Mouse (Mus musculus) intestine, embryonic 16.5 days (tissue): Measurements from ENCODE around the gene Olfr690. TPM values are rescaled to one million over a fixed set of nuclear protein-coding genes. Genes with fewer than 3 reads are reported as not detected.

Experiments used
- ATAC-seq: fragments of 200-750 bp; cut with Nextera tagmentation; 2 replicates; pipeline ENCODE4 v1.8.0; 2017; ENCODE audit warnings: moderate TSS enrichment, moderate library complexity
- H3K27ac ChIP-seq: fragments of 300-500 bp; sonication (generic); 2 replicates; pipeline ENCODE4 v1.5.1; 2014; ENCODE audit warnings: mild to moderate bottlenecking, low read length
- H3K27me3 ChIP-seq: fragments of 300-500 bp; sonication (generic); replicated peaks from 2 replicates; pipeline ENCODE4 v1.6.1; 2014; ENCODE audit warnings: low read length, control low read depth, mixed read lengths; ENCODE audit not compliant: control insufficient read depth, insufficient read depth
- H3K36me3 ChIP-seq: fragments of 300-500 bp; sonication (generic); 2 replicates; pipeline ENCODE4 v1.6.1; 2014; ENCODE audit warnings: low read length, control low read depth; ENCODE audit not compliant: control insufficient read depth, insufficient read depth
- H3K4me1 ChIP-seq: fragments of 300-500 bp; sonication (generic); 2 replicates; pipeline ENCODE4 v1.6.1; 2014; ENCODE audit warnings: low read length, control low read depth, mixed read lengths; ENCODE audit not compliant: control insufficient read depth, insufficient read depth
- H3K4me2 ChIP-seq: fragments of 300-500 bp; sonication (generic); 2 replicates; pipeline ENCODE4 v1.6.1; 2014; ENCODE audit warnings: low read depth, low read length, control low read depth
- H3K4me3 ChIP-seq: fragments of 300-500 bp; sonication (generic); 2 replicates; pipeline ENCODE4 v1.5.1; 2014; ENCODE audit warnings: mild to moderate bottlenecking, low read length
- H3K9ac ChIP-seq: fragments of 300-500 bp; sonication (generic); 2 replicates; pipeline ENCODE4 v1.6.1; 2014; ENCODE audit warnings: low read depth, low read length
- H3K9me3 ChIP-seq: fragments of 300-500 bp; sonication (generic); 2 replicates; pipeline ENCODE4 v1.6.1; 2016; ENCODE audit warnings: low read length, control low read depth; ENCODE audit not compliant: control insufficient read depth
- WGBS: fragments of 180-500 bp; shearing (Covaris S2); extraction: QIAGEN DNeasy Blood & Tissue Kit; methylation state at CpG from one replicate; pipeline ENCODE4 v1.1.7; 2014; 5-methylcytosine and 5-hydroxymethylcytosine counted together
- polyA plus RNA-seq: library from polyadenylated mRNA; unstranded; fragments of >200 nt; fragmentation: Nextera tagmentation; extraction: Ambion mirVana; gene quantifications from 2 replicates; pipeline ENCODE4 v1.2.1, GENCODE M21; 2015

The Olfr690 gene
- polyA plus RNA-seq: not detected in 2 replicates

DNA sequence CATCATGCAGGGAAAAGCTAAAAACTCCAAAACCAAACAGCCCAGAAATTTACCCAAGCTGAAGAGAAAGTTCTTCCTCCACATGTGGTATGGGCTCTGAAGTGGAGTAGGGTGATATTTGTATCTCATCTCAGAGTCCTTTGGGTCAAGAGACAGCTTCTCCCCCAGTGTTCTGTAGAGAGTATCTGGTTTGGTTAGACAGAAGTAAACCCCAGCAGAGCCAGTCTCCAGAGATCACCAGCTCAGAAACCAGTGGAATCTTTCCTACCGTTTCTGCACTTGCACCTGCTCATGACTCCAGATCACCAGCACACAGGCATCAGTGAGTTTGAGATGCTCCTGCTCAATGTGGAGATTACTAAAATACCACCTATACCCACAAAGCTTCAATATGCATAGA lies at the start of gene Olfr690:
Gene Olfr690 (minus strand): TSS at position 101 of the 400 bp plus-strand sequence.
- no peak within 1 kb of the TSS for H3K9ac ChIP-seq
- no peaks in the 10 kb centered on the region for H3K4me1 ChIP-seq
- 76% methylated on average over 1 of the region's 1 CpGs for WGBS
- H3K4me3 ChIP-seq: no peak within 1 kb of the TSS
- H3K27ac ChIP-seq: no peak within 1 kb of the TSS
- no peaks in the 10 kb centered on the region for H3K9me3 ChIP-seq
- no peak within 1 kb of the TSS for H3K4me2 ChIP-seq
- no peaks in the 10 kb centered on the region for H3K27me3 ChIP-seq
- no peak for ATAC-seq
- no peaks in the 10 kb centered on the region for H3K36me3 ChIP-seq

DNA sequence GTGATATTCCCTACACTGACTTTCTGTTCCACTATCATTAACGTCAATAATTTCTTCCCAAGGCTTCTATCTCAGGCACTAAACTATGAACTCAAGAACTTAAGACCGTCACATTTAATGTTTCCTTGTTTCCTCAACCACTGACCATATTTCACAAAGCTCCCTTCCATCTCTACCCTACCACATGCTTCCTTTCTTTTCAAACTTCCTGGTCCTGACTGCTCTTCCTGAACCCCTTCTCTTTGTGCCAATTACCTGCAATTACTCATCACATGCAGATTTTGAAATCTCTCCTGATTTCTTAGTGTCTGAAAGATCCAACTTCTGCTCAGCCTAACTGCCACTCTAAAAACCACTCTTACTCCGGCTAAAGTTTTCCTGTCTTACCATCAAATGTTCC lies 46.4 kb upstream of the Olfr690 start:
- H3K27ac ChIP-seq: no peak overlapping the region
- H3K27me3 ChIP-seq: no peaks in the 10 kb centered on the region
- WGBS: 92% methylated on average over 3 of the region's 3 CpGs
- H3K36me3 ChIP-seq: peaks cover 30% of the 10 kb centered on the region
- no peaks in the 10 kb centered on the region for H3K4me1 ChIP-seq
- no peak for ATAC-seq
- no peaks in the 10 kb centered on the region for H3K9me3 ChIP-seq
- H3K4me3 ChIP-seq: no peak overlapping the region
- H3K4me2 ChIP-seq: no peak overlapping the region
- H3K9ac ChIP-seq: no peak overlapping the region

DNA sequence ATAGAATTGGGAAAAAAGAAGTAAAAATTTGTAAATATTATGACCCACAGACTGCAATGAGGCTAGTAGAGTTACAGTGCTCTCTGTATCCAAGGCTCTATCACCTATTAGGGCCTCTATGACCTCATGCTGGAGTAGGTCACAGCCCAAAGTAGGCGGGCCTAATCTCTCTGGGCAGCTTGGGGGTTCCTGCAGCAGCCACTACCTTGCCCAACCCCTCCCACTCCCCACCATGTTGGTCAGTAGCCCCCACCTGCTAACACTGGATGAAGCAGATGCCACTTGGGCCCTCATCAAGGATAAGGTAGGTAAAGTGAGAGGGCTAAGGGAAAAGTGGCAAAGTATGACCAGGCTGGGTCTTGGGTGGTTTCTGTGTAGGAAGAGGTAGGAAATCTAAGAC lies 41.0 kb upstream of the Olfr690 start, which contains the start of gene Gm5901:
Gene Gm5901 (plus strand): TSS at position 173 of the 400 bp plus-strand sequence.
- no peak within 1 kb of the TSS for H3K4me3 ChIP-seq
- H3K36me3 ChIP-seq: 0 out of 2 replicates have a peak, but pooled peaks cover 16% of the 10 kb centered on the region
- H3K4me2 ChIP-seq: no peak within 1 kb of the TSS
- 79% methylated on average over 1 of the region's 1 CpGs for WGBS
- no peaks in the 10 kb centered on the region for H3K27me3 ChIP-seq
- H3K9ac ChIP-seq: no peak within 1 kb of the TSS
- ATAC-seq: no peak
- no peaks in the 10 kb centered on the region for H3K9me3 ChIP-seq
- H3K27ac ChIP-seq: no peak within 1 kb of the TSS
- no peaks in the 10 kb centered on the region for H3K4me1 ChIP-seq

DNA sequence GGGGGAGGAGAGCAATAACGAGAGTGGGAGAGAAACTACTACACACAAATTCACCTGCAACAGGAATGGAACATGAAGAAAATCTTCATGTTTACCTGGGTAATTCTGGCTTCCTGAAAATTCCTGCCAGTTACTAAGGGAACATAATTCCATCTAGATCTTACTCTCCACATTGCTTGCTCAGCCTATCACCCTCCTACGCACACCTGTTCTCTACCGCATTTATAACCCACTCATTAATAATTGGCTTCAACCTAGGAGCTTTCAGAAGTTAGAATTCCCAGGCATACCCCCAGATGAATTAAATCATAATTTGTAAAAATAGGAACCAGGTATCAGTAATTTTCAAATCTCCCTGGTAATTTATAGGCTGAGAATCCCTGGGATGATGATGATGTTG lies 40.1 kb upstream of the Olfr690 start:
- no peaks in the 10 kb centered on the region for H3K4me1 ChIP-seq
- H3K4me2 ChIP-seq: no peak overlapping the region
- WGBS: 92% methylated on average over 3 of the region's 3 CpGs
- no peaks in the 10 kb centered on the region for H3K9me3 ChIP-seq
- H3K9ac ChIP-seq: no peak overlapping the region
- H3K4me3 ChIP-seq: no peak overlapping the region
- no peak overlapping the region for H3K27ac ChIP-seq
- 0 out of 2 replicates have a peak, but pooled peaks cover 13% of the 10 kb centered on the region for H3K36me3 ChIP-seq
- H3K27me3 ChIP-seq: no peaks in the 10 kb centered on the region
- ATAC-seq: no peak

DNA sequence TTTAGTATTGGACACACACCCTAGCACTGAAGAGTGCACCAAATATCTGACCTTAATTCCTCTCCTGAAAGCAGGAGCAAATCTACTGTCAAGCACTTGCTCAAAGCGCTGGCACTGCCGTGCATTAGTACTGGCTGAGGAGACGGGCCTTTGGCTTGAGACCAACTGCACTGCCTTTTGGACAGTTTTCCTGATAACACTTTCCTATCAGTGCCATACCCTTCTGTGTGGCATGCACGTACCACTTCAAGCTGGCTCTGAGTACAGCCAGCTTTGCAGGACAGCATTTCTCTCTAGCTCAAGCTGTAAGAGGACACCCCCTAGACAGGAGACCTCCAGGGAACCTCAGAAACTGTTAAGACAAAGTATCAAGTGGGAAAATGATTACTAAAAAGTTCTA lies 39.6 kb upstream of the Olfr690 start:
- H3K9ac ChIP-seq: no peak overlapping the region
- H3K4me3 ChIP-seq: no peak overlapping the region
- no peaks in the 10 kb centered on the region for H3K27me3 ChIP-seq
- 85% methylated on average over 4 of the region's 4 CpGs for WGBS
- no peaks in the 10 kb centered on the region for H3K9me3 ChIP-seq
- no peak overlapping the region for H3K27ac ChIP-seq
- ATAC-seq: no peak
- no peak overlapping the region for H3K4me2 ChIP-seq
- no peaks in the 10 kb centered on the region for H3K4me1 ChIP-seq
- 0 out of 2 replicates have a peak, but pooled peaks cover 11% of the 10 kb centered on the region for H3K36me3 ChIP-seq

DNA sequence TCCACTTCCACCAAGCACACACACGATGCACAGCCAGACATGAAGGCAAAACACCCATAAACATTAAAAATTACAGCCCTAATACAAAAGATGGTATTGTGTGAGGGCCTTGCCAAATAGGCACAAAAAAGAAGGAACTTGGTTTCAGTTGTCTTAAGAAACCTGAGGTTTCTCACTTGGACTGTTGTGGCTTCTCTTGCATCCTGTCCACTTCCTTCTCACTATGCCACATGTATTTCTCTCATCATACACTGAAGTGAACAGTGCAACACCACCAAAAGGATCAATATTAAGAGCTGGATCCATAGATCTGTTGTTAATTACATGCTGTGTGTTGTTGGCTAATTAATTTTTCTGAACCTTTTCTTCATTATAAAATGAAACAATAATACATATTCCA lies 39.0 kb upstream of the Olfr690 start:
- no peaks in the 10 kb centered on the region for H3K4me1 ChIP-seq
- ATAC-seq: no peak
- 88% methylated on average over 1 of the region's 1 CpGs for WGBS
- no peak overlapping the region for H3K27ac ChIP-seq
- H3K27me3 ChIP-seq: no peaks in the 10 kb centered on the region
- no peak overlapping the region for H3K9ac ChIP-seq
- H3K9me3 ChIP-seq: no peaks in the 10 kb centered on the region
- H3K4me3 ChIP-seq: no peak overlapping the region
- 0 out of 2 replicates have a peak, but pooled peaks cover 6% of the 10 kb centered on the region for H3K36me3 ChIP-seq
- H3K4me2 ChIP-seq: no peak overlapping the region

DNA sequence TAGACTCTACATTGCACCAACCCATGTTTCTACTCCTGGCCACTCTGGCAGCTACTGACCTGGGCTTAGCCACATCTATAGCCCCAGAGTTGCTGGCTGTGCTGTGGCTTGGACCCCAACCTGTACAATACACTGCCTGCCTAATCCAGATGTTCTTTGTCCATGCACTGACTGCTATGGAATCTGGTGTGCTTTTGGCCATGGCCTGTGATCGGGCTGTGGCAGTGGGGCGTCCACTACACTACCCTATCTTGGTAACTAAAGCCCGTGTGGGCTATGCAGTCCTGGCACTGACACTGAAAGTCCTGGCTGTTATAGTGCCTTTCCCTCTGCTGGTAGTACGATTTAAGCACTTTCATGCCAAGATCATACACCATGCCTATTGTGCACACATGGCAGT lies 34.6 kb upstream of the Olfr690 start:
- Histone ChIP-seq H3K9ac (no peak overlapping the region), H3K4me1 (no peaks in the 10 kb centered on the region), H3K9me3 (no peaks in the 10 kb centered on the region), H3K27ac (no peak overlapping the region), H3K4me2 (no peak overlapping the region), H3K4me3 (no peak overlapping the region), H3K36me3 (no peaks in the 10 kb centered on the region), H3K27me3 (no peaks in the 10 kb centered on the region)
- ATAC-seq: no peak
- WGBS: 90% methylated on average over 4 of the region's 4 CpGs

DNA sequence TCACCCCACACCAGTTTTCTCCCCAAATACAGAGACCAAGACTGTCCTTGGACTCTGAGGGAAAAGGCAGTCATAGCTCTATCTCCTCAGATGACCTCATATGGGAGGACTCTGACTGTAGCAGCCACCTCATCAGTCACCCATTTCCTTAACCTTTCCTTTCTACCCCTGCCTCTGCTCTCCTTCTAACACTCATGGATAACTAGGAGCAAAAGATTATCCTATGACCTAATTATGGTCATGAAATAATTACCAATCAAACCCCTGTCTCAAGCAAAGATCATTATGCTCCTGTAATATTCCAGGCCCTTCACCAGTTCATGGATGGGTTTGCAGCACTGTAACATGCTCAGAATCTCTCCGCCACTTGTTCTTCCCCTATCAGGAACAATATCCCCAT lies 34.0 kb upstream of the Olfr690 start, which contains the start of gene Olfr692:
Gene Olfr692 (plus strand): TSS at position 301 of the 400 bp plus-strand sequence.
- Histone ChIP-seq H3K27me3 (no peaks in the 10 kb centered on the region), H3K4me2 (no peak within 1 kb of the TSS), H3K36me3 (no peaks in the 10 kb centered on the region), H3K9me3 (no peaks in the 10 kb centered on the region), H3K4me1 (no peaks in the 10 kb centered on the region), H3K9ac (no peak within 1 kb of the TSS), H3K4me3 (no peak within 1 kb of the TSS), H3K27ac (no peak within 1 kb of the TSS)
- ATAC-seq: no peak
- WGBS: 94% methylated on average over 1 of the region's 1 CpGs

DNA sequence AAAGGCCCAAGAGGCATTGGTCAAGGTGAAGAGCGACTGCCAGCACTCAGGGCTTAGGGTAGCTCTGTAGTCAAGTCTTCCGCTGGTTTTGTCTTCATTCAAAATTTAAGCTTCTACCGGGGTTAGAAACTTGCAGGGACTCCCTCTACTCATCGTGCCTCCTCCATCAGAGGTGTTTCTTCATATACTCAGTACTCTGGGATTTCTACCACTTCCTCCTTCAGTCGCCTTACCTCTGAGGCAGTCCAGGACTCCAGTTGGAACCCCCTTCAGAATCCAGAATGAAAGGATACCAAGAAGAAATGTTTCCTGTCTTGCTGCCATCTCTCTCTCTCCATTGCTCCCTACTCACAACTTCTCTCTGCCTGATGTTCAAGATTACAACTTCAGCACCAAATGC lies 33.4 kb upstream of the Olfr690 start:
- no peak for ATAC-seq
- Histone ChIP-seq H3K27me3 (no peaks in the 10 kb centered on the region), H3K27ac (no peak overlapping the region), H3K9ac (no peak overlapping the region), H3K36me3 (no peaks in the 10 kb centered on the region), H3K4me3 (no peak overlapping the region), H3K4me1 (no peaks in the 10 kb centered on the region), H3K4me2 (no peak overlapping the region), H3K9me3 (no peaks in the 10 kb centered on the region)
- WGBS: 90% methylated on average over 5 of the region's 5 CpGs

DNA sequence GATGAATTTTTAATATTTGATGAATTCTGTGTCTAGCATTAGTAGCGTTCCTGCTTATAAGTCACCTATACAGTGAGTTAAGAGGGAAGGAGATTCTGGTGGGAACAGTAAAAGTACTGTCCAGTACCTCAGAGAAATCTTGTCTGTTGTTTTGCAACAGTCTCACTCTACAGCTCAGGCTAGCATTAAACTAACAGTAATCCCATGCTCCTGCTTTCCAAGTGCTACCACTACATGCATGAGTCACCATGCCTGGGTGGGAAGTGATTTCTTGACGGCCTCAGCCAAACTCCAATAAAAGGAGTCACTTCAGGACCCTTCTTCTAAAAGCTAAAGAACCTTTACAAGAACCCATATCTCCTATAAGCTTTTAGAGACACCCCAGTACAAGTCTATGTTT lies 27.8 kb upstream of the Olfr690 start:
- H3K4me1 ChIP-seq: no peaks in the 10 kb centered on the region
- no peaks in the 10 kb centered on the region for H3K27me3 ChIP-seq
- no peak overlapping the region for H3K27ac ChIP-seq
- 83% methylated on average over 2 of the region's 2 CpGs for WGBS
- no peaks in the 10 kb centered on the region for H3K36me3 ChIP-seq
- no peak overlapping the region for H3K4me3 ChIP-seq
- no peak overlapping the region for H3K9ac ChIP-seq
- H3K9me3 ChIP-seq: no peaks in the 10 kb centered on the region
- ATAC-seq: no peak
- no peak overlapping the region for H3K4me2 ChIP-seq
